Mouse (Mus musculus) thymus, postnatal 10 days (tissue): Measurements from ENCODE around the gene Stx6.
A peak's percentile ranks its signal among the peaks of the same experiment; 100 is the strongest.
"Not testable (repeated sequence)": the region's sequence is repeated elsewhere in the genome, so short reads cannot be mapped to it uniquely, and the experiment has no call there.

Experiments
- DNase-seq, 2 experiments: peaks; one replicate each; pipeline ENCODE4 v3.0.0; 2021; ENCODE audit warnings: low spot score in 2 of 2

Gene Stx6

GRCm38 (mm10) chr1:155167453-155167852 is 8.9 kb downstream of the Stx6 start:
- DNase-seq: no peak

GRCm38 (mm10) chr1:155169935-155170334 is 11.4 kb downstream of the Stx6 start:
- no peak for DNase-seq

- no peak for DNase-seq
Measured at GRCm38 (mm10) chr1:155172895-155173643, 14.6 kb downstream of the Stx6 start.

GRCm38 (mm10) chr1:155173644-155174016 is 15.1 kb downstream of the Stx6 start:
- not testable (repeated sequence) for DNase-seq

- DNase-seq: peak; percentile 32 to 46
Measured at GRCm38 (mm10) chr1:155174424-155174823, 15.9 kb downstream of the Stx6 start.

- no peak for DNase-seq
Measured at GRCm38 (mm10) chr1:155178192-155178924, 19.8 kb downstream of the Stx6 start.

- DNase-seq: no peak
Measured at GRCm38 (mm10) chr1:155184191-155184590, 25.7 kb downstream of the Stx6 start.

- no peak for DNase-seq
Measured at GRCm38 (mm10) chr1:155188656-155189055, 30.1 kb downstream of the Stx6 start.

- no peak for DNase-seq
Measured at GRCm38 (mm10) chr1:155191219-155191618, 32.7 kb downstream of the Stx6 start.

GRCm38 (mm10) chr1:155191671-155192070 is 33.2 kb downstream of the Stx6 start:
- DNase-seq: no peak

- no peak for DNase-seq
Measured at GRCm38 (mm10) chr1:155192805-155193368, 34.4 kb downstream of the Stx6 start.

GRCm38 (mm10) chr1:155196691-155197090 is 38.2 kb downstream of the Stx6 start:
- DNase-seq: no peak

- DNase-seq: no peak
Measured at GRCm38 (mm10) chr1:155199522-155199921, 41.0 kb downstream of the Stx6 start.

GRCm38 (mm10) chr1:155200967-155201366 is 42.5 kb downstream of the Stx6 start:
- no peak for DNase-seq

GRCm38 (mm10) chr1:155201373-155201879 is 42.9 kb downstream of the Stx6 start:
- peak; percentile 51 to 57 for DNase-seq

- DNase-seq: no peak
Measured at GRCm38 (mm10) chr1:155201914-155202313, 43.4 kb downstream of the Stx6 start.

- no peak for DNase-seq
Measured at GRCm38 (mm10) chr1:155202472-155202871, 44.0 kb downstream of the Stx6 start.

- DNase-seq: no peak
Measured at GRCm38 (mm10) chr1:155203101-155203500, 44.6 kb downstream of the Stx6 start.

GRCm38 (mm10) chr1:155203954-155204353 is 45.4 kb downstream of the Stx6 start:
- DNase-seq: no peak

GRCm38 (mm10) chr1:155204560-155205162 is 46.1 kb downstream of the Stx6 start:
- DNase-seq: no peak

GRCm38 (mm10) chr1:155205311-155205710 is 46.8 kb downstream of the Stx6 start:
- no peak for DNase-seq
